Mouse (Mus musculus): Measurements from ENCODE around the gene Tubgcp2.

Gene Tubgcp2

GRCm38 (mm10) chr7:139988272-139988671 is 48.2 kb downstream of the Tubgcp2 start:
- intact Hi-C loops (cut with DNase I) = no loop called here

- intact Hi-C loops (cut with DNase I) = no loop called here
These were observed 52.0 kb downstream of the Tubgcp2 start for GRCm38 (mm10) chr7:139984505-139984904.

GRCm38 (mm10) chr7:139982058-139982457 is 54.4 kb downstream of the Tubgcp2 start:
- intact Hi-C loops (cut with DNase I) = no loop called here

- intact Hi-C loops (cut with DNase I) = no loop called here
These were observed 55.7 kb downstream of the Tubgcp2 start for GRCm38 (mm10) chr7:139980778-139981177.

- intact Hi-C loops (cut with DNase I) = loop anchor here (10.0 kb wide), 1 partner anchor 166 kb away; no protein-coding TSS in a partner anchor
These were observed 57.3 kb downstream of the Tubgcp2 start for GRCm38 (mm10) chr7:139979011-139979719.

- intact Hi-C loops (cut with DNase I) = loop anchor here (10.0 kb wide), 1 partner anchor 166 kb away; no protein-coding TSS in a partner anchor
These were observed 58.1 kb downstream of the Tubgcp2 start, which contains the start of gene 6430531B16Rik for GRCm38 (mm10) chr7:139978278-139978892. Gene 6430531B16Rik (minus strand): TSS chr7:139978755.

- intact Hi-C loops (cut with DNase I) = loop anchor here (10.0 kb wide), 1 partner anchor 169 kb away; no protein-coding TSS in a partner anchor
These were observed 61.0 kb downstream of the Tubgcp2 start for GRCm38 (mm10) chr7:139975471-139975870.

- intact Hi-C loops (cut with DNase I) = loop anchor here (10.0 kb wide), 1 partner anchor 170 kb away; no protein-coding TSS in a partner anchor
These were observed 62.2 kb downstream of the Tubgcp2 start for GRCm38 (mm10) chr7:139974307-139974706.

- intact Hi-C loops (cut with DNase I) = loop anchor here (10.0 kb wide), 1 partner anchor 172 kb away; no protein-coding TSS in a partner anchor
These were observed 63.5 kb downstream of the Tubgcp2 start for GRCm38 (mm10) chr7:139972923-139973331.

GRCm38 (mm10) chr7:139971436-139971835 is 65.0 kb downstream of the Tubgcp2 start:
- intact Hi-C loops (cut with DNase I) = loop anchor here (10.0 kb wide), 1 partner anchor 173 kb away; no protein-coding TSS in a partner anchor

GRCm38 (mm10) chr7:139970979-139971378 is 65.5 kb downstream of the Tubgcp2 start:
- intact Hi-C loops (cut with DNase I) = loop anchor here (10.0 kb wide), 1 partner anchor 174 kb away; no protein-coding TSS in a partner anchor

- intact Hi-C loops (cut with DNase I) = loop anchor here (10.0 kb wide), 1 partner anchor 174 kb away; no protein-coding TSS in a partner anchor
These were observed 66.1 kb downstream of the Tubgcp2 start for GRCm38 (mm10) chr7:139970216-139970919.

GRCm38 (mm10) chr7:139969348-139970130 is 66.9 kb downstream of the Tubgcp2 start:
- intact Hi-C loops (cut with DNase I) = loop anchor here (2.0 to 10.0 kb wide), 3 partner anchors 25 to 175 kb away; no protein-coding TSS in a partner anchor

GRCm38 (mm10) chr7:139968428-139968827 is 68.0 kb downstream of the Tubgcp2 start:
- intact Hi-C loops (cut with DNase I) = loop anchor here (2.0 kb wide), 2 partner anchors 26 to 94 kb away; no protein-coding TSS in a partner anchor

- intact Hi-C loops (cut with DNase I) = no loop called here
These were observed 69.3 kb downstream of the Tubgcp2 start for GRCm38 (mm10) chr7:139967175-139967574.

- intact Hi-C loops (cut with DNase I) = no loop called here
These were observed 72.7 kb downstream of the Tubgcp2 start for GRCm38 (mm10) chr7:139963814-139964213.

GRCm38 (mm10) chr7:139961141-139961540 is 75.3 kb downstream of the Tubgcp2 start:
- intact Hi-C loops (cut with DNase I) = no loop called here

- intact Hi-C loops (cut with DNase I) = no loop called here
These were observed 78.5 kb downstream of the Tubgcp2 start for GRCm38 (mm10) chr7:139957958-139958357.

GRCm38 (mm10) chr7:139957437-139957836 is 79.0 kb downstream of the Tubgcp2 start:
- intact Hi-C loops (cut with DNase I) = no loop called here

- intact Hi-C loops (cut with DNase I) = no loop called here
These were observed 79.8 kb downstream of the Tubgcp2 start for GRCm38 (mm10) chr7:139956658-139957057.

Data from adrenal gland (tissue).